Mouse (Mus musculus): ENCODE results near the gene Camk1g.

GRCm38 (mm10) chr1:193337787-193338310 lies 32.2 kb downstream of the Camk1g start:
- no peak for TF ChIP-seq GATA1 (IDR thresholded peaks at IDR 0.05; ENCODE audit: low read length)
- TF ChIP-seq TAL1 (IDR thresholded peaks at IDR 0.05; ENCODE audit: low read length), result no peak

Measured in erythroblast, embryonic 14.5 days (primary cell).